Mouse (Mus musculus): ENCODE results near the gene Ctnnd2. TPM values are rescaled to one million over a fixed set of nuclear protein-coding genes. Genes with fewer than 3 reads are reported as not detected.
"Not testable (repeated sequence)": the region's sequence is repeated elsewhere in the genome, so short reads cannot be mapped to it uniquely, and the experiment has no call there.

Gene Ctnnd2
- 100 to 1,000 TPM; 212 to 235 TPM for total RNA-seq (2021)

DNA sequence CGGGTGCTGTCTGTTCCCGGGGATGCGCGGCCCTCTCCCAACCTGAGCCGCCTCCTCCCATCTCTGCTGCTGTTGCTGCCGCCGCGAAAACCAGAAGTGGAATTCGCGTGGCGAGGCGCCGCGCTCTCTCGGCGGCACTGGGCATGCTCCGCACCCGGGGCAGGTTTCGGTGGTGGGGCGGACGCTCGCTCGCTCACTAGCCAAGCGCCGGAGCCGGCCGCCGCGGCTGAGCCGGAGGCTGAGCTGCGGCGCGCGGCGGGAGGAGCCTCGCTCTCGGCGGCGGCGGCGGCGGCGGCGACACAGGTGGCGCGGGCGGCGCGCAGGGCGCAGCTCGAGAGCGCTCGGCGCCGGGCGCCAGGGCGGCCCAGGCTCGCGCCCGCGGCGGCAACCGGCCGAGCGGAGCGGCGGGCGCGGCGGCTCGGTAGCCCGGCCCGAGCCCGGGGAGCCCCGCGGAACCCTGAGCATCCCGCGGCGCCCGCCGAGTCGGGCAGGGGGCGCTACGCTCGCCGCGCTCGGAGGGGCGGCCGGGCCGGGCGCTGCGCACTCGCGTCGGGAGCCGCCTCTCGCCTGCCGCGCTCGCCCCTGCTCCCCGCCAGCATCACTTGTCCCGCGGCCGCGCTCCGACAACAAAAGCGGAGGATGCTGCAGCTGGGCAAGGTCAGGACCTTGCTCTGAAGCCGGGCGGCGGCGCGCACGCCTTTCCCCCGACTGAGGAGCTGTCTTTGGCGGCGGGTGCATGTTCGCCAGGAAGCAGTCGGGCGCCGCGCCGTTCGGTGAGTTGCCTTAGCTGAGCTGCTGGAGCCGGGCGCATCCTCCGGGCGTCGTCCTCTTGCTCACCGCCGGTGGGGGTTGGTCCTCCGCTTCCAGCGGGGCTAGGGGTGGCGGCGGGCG is at the start of gene Ctnnd2:
TSS of gene Ctnnd2 (plus strand) at position 203 of the 891 bp plus-strand sequence.
- peak; percentile 70 to 81 for DNase-seq (ENCODE audit: extremely low spot score in 1 of 2, low spot score in 1 of 2)

DNA sequence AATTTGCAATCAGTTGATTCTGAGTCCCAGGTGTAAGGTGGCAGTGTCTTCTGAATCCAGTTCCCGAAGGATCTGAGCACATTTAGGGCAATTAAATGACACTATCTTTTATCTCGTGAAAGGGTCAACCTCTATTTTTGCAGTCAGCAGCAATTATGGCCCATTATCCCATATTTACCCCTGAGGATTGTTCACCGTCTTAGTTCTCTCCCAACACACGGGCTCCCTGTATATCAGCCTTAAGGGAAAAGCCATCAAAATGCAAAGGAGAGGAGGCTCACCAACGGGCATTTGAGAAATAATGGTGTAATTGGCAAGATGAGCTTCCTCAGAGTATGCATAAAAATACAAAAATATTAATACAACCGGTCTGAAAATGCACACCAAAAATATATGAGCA is 41.7 kb upstream of the Ctnnd2 start:
- DNase-seq (ENCODE audit: extremely low spot score in 1 of 2, low spot score in 1 of 2), result no peak

DNA sequence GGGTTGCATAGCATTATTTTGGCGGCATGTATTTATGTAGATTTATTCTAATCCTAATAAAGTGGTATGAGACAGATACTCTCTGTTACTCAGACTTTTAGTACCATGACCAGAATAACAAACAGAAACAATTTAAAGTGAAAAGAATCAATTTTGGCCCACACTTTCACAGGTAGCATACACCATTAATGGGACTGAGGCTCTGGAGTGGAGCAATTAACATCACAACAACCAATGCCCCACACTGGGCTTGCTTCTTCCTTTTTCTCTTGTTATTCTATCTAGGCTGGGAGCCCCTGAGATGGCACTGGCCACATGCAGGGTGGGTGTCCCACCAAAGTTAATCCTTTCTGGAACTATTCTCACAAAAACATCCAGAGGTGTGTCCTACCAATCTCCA is 32.8 kb upstream of the Ctnnd2 start:
- not testable (repeated sequence) for DNase-seq (ENCODE audit: extremely low spot score in 1 of 2, low spot score in 1 of 2)

DNA sequence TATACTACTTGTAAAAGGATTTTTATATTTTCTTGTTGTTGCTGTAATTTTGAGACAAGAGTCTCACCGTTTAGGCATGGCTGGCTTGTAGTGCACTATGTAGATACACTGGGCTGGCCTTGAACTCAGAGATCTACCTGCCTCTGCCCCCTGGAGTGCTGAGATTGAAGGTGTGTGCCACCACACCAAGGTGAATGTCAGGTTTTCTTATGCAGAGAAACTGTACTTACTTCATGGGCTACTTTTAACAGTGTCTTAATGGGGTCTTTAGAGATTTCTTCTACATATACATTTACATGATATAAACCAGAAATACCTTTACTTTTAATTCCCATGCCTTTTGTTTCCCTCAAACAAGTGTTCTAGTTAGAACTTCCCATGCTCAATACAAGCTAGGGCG is 27.0 kb upstream of the Ctnnd2 start:
- DNase-seq (ENCODE audit: extremely low spot score in 1 of 2, low spot score in 1 of 2), result no peak

DNA sequence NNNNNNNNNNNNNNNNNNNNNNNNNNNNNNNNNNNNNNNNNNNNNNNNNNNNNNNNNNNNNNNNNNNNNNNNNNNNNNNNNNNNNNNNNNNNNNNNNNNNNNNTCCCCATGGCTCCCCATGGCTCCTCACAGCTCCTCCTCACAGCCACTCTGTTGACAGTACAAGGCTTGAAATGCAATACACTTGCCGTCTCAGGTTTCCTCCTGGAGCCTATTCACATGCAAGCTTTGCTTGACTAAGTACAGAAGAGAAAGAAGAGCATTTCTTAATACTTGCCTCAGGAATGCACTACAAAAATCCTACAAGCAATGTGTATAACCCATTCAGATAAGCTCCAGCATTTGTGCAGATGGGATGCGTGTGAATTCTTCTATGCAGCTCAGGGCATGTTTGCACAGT is 20.2 kb upstream of the Ctnnd2 start:
- no peak for DNase-seq (ENCODE audit: extremely low spot score in 1 of 2, low spot score in 1 of 2)

DNA sequence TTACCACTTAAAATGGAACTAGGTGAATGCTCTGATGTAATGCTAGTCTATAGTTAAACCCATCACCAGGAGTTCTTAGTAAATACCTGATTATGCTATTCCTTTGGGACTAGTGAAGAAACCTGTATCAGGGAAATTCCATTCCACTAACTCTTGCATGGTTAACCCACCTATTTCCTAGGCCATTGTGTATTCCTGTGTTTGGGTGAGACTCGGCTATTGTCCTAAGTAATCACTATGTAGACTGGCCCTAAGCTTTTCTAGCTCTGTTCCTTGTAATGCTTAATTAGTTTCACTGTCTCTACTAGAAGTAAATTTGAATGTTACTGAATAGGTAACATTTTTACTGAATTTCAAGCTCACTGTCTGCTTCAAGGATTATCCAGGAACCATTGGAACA is 14.4 kb upstream of the Ctnnd2 start:
- no peak for DNase-seq (ENCODE audit: extremely low spot score in 1 of 2, low spot score in 1 of 2)

DNA sequence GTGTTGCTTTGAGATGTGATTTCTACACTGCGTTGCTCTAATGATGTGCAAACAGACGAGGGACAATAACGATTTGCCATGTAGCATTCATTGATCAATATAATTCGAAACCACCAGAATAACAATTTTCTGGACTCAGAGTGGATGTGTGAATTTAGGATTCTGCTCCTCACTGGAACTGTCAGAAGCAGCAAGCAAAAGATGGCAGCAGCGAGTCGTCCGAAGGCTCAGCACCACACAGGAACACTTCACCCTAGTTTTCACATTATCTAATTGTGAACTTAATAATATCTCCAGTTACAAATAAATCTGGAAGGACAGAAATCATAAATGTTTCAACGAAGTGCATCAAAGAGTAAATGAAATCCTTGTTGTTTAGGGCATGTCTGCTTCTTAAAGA is 2.4 kb upstream of the Ctnnd2 start:
- peak in 1 of 2 experiments; percentile 30 for DNase-seq (ENCODE audit: extremely low spot score in 1 of 2, low spot score in 1 of 2)

DNA sequence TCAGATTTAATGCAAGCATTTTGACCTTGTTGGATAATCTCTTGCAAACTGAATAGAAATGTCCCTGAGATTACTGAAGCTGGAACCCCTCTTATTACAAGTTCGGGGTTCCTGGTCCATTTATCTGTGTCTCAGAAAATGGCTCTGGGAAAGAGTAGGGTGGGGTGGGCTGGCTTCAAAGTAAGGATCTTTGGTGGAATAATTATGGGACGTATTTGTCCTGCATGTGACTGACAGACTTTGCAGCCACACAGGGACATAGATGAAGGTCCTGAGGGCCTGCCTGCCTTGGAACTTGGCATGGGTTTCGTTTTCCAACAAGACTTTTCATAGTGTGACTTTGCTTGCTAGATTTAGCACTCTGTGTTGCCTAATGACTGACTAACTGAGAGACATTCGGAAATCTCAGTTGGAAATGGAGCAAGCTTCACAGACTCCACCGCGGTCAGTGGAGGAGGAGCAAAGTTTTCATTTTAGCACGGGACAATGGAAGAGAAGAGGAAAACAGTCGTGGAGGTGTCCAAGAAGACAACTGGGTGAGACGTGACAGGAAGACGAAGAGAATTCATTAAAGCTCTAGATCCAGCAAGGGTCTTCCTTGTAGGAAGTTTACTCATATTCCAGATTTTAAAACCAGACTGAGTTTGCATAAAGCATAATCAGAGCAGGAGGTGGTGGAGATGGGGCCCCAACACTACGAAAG is 749 bp upstream of the Ctnnd2 start:
- no peak for DNase-seq (ENCODE audit: extremely low spot score in 1 of 2, low spot score in 1 of 2)

DNA sequence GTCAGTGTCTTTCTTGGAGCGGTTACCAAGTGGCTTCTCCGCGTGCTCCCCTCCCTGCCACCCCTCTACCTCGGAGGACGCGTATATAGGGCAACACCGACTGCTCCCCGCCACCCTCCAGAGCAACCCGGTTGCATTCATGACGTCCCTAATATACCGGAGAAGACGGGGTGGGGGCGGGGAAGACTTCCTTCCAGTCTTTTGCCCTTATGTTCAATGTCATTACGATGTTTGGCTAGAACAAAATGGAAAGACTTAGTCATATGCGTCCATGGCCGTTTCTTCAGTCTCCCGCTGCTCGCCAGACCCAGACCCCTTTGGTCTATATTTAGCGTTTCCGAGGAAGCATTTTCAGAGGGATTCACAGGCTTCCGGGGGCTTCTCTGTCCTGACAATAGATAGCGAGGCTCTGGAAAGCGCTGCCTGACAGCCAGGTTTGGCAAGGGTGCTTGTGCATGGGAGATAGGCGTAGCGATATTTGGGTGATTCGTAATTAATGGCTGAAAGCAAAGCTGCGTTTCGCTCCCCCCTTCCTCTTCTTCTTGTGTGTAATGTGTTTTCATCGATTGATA is 1.1 kb downstream of the Ctnnd2 start:
- peak; percentile 30 for DNase-seq (ENCODE audit: extremely low spot score in 1 of 2, low spot score in 1 of 2)

DNA sequence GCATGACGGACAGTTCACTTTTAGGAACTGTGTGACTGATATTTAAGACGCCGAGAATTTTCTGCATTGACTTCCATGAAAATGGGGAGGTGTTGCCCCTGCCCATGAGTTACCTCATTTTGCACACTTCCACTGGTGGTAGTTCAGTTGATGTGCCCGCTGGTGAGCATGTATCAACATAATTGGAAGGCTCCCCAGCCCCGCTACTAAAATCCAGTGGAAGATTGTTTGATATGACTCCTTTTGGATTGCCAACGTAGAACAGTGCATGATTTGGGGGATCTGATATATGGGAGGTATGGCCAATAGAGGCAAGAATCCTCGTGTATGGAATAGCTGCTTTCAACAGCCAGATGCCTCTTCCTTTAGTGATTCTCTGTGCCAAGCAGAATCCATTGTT is 1.9 kb downstream of the Ctnnd2 start:
- DNase-seq (ENCODE audit: extremely low spot score in 1 of 2, low spot score in 1 of 2), result no peak

DNA sequence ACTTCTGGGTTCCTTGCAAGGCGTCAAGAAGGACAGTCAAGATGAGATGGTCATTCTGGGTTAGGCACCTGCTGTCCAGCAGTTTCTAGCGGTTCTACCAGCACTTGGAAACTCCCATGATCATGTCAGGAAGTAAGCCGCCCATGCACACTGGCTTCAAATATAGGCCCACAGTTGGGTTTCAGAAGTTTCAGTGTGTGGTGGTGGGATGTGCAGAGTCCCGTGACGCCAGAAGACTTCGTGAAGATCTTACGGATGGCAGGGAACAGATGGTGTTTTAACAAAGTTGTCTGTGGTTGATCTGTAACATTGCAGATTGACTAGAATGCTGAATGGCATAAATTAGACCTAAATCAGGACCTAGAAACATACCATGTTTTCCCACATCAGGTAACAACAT is 11.6 kb downstream of the Ctnnd2 start:
- DNase-seq (ENCODE audit: extremely low spot score in 1 of 2, low spot score in 1 of 2), result no peak

DNA sequence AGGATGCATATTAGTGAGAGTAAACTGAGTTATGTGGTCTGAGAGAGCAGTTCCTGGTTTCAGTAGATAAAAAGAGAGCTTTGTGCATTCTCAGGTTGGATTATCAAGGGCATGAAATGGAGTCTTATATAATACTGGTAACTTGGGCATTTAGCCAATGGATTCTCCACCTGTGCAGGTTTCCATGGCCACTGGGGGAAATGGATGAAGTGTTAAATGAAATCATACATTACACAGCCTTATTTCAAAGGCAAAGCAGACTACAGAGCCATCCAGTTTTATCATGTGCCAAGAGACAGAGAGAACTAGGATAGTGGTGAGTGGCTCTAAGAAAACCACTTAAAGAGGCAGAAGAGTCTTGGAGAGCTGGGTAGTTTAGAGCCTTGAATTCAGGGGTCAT is 18.5 kb downstream of the Ctnnd2 start:
- DNase-seq (ENCODE audit: extremely low spot score in 1 of 2, low spot score in 1 of 2), result no peak

DNA sequence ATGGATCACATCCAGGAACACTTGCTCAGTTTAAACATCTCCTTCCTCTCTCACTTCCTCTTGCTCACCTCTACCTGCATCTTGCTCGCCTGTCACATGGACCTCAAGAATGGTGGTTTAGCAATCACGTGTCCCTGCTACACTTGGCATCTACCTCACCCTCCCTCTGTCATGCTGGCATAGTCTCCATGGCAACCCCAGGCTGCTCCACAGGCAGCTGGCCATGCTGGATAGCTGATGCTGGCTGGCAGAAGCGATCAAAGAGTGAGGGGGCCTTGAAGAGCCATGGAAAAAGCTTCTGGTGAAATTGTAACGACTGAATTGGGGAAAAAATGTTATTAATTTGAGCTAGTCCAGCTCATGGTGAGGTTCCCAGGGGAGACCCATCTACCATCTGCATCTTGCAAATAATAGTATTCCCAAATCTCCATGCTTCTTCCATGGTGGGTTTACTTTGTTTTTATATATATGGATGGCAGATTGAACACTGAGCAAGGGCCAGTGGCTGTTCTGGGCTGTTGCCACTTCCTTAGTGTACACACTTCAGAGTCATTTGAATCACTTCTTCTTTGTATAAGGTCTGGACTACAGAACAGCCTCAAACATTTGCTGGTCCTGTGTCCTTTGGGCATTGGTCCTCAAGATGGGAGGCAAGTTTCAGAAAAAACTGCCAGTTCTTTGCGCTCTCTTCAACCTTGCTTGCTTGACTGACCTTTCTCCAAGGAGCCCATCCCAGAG is 19.7 kb downstream of the Ctnnd2 start:
- peak; percentile 34 to 41 for DNase-seq (ENCODE audit: extremely low spot score in 1 of 2, low spot score in 1 of 2)

DNA sequence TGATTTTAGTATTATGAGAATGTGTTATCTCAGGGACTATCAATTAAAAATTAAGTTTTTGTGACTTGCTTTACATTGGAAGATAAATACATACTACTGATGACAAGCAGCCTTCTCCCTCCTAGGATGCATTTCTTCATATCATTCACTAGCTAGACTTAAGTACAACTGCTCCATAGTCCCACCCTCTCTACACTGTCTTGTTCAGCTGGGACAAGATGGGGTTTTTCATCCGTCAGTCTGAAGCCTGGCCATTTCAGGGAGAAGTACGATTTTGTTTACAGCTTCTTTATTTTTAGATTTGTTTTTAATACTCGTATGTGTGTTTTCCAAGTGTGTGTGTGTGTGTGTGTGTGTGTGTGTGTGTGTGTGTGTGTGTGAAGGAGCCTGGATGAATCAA is 26.0 kb downstream of the Ctnnd2 start:
- no peak for DNase-seq (ENCODE audit: extremely low spot score in 1 of 2, low spot score in 1 of 2)

DNA sequence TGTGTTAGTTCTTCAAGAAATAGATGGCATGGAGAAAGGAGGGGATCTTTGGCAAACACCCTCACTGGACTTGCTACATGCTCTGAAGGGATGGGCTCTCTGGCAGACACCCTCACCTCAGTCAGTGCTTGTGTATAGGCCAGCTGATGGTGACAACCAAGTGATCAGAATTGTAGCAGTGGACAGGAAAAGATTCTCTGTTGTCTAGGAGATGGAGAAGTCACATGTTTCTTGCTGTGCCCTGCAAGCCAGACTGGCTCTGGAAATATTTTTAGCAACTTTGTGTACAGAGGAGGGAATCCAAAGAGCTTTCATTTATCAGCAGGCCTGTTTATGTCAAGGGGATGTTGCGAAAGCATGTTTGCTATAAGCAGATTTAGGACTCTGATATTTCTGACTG is 27.4 kb downstream of the Ctnnd2 start:
- DNase-seq (ENCODE audit: extremely low spot score in 1 of 2, low spot score in 1 of 2), result no peak

DNA sequence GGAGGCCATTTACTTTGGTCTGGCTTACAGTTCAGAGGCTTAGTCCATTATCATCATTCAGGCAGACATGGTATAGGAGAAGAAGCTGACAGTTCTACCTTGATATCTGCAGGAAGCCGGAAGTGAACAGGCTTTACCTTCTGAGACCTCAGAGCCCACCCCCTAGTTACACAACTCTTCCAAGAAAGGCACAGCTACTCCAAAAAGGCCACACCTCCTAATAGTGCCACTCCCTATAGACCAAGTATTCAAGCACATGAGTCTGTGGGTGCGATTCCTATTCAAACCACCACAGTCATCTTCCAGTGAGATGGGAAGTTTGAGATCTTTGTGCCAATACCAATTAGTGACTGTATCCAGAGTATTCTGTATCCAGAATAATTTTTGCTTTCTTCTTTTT is 28.8 kb downstream of the Ctnnd2 start:
- DNase-seq (ENCODE audit: extremely low spot score in 1 of 2, low spot score in 1 of 2), result no peak

DNA sequence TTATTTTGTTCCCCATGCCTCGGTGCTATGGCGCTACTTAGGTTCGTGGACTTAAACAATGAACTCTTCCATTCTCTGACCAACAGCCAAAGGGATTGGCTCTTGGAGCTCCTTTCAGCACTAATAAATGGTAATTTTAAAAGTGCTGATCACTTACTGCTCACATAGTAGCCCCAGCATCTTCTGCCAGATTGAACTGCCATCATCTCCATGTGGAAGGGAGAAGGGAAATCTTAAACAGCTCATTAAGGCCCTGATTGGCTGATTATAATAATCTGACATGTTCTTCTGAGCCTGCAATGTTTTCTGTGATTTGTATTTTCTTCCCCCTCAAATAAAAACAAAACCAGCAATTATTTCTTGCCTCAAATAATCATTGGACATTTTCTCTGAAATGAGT is 29.2 kb downstream of the Ctnnd2 start:
- no peak for DNase-seq (ENCODE audit: extremely low spot score in 1 of 2, low spot score in 1 of 2)

DNA sequence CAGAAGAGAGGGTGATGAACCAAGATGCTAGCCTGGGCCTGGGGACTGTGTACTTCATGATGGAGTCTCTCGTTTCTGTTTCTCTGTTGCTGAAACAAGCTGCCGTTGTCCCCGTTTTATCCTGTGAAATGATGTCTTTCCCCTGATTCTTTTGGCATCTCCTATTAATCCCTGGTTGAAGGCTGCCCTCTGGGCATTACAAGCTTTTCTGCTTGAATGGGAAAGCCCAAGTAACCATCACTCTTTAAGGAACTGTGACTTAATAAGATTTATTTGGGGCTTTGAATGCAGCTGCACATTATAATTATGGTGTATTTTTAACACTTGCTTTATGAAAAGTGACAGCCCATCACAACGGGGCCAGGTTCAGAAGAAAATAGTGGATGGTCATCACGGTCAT is 40.4 kb downstream of the Ctnnd2 start:
- DNase-seq (ENCODE audit: extremely low spot score in 1 of 2, low spot score in 1 of 2), result no peak

DNA sequence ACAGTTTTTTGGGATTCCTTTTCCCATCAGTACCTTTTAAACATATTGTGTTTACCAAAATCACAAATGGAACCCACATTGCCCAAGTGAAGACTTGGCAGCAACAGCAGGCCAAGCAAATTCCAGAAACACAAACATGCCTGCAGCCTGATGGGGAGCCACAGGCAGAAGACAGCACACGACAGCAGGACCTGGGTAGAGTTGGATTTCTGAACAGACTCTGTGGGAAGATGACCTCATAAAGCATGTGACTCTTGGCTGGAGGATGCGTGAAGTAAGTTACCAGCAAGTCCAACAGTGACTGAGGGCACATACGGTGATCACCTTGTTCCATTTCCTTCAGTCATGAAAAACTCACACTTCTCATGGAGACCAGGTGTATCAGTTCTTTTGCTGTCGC is 43.5 kb downstream of the Ctnnd2 start:
- DNase-seq (ENCODE audit: extremely low spot score in 1 of 2, low spot score in 1 of 2), result no peak

DNA sequence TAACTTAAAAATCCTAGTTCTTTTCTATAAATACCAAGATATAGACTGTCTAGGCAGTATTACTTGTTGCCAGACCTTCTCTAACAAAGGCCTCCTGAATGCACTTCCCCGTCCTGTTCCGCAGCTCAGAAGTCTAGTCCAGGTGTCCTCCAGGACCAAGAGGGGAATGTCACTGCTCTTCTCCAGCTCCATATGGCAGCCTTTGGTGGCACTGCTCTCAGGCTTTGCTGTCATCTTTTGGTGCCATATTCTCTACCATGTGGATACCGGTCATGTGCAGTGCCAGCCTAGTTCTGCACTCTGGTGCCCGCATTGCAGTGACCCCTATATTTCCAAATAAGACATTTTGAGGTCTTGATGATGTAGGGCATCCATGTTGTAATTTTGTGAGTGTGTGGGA is 56.7 kb downstream of the Ctnnd2 start:
- no peak for DNase-seq (ENCODE audit: extremely low spot score in 1 of 2, low spot score in 1 of 2)

All from layer of hippocampus, postnatal 25 days (tissue).